Comparison of ENCODE assay signal across 8 mouse cellular contexts in genomic region chr4:82447061-82447671, GRCm38 (mm10).
DNase-seq lines count a peak whose midpoint lies in the region; ATAC-seq lines count a peak whose summit lies in the region.

No protein-coding gene starts in this region.

- no peak overlapping the region for H3K4me3 ChIP-seq in hindbrain, embryonic 13.5 days

- ATAC-seq in hindbrain, embryonic 13.5 days (ENCODE audit: low FRiP score) = peak; percentile 78
- no peak for ATAC-seq in erythroid progenitor cell, adult 5-6 weeks (replicated peaks; ENCODE audit: low FRiP score, poor library complexity, severe bottlenecking)

- H3K27ac ChIP-seq in hindbrain, embryonic 13.5 days = peak overlapping the region; percentile 50

- H3K4me1 ChIP-seq in hindbrain, embryonic 13.5 days (replicated peaks) = peaks cover 45% of the 10 kb centered on the region

- 12% methylated on average over 8 of the region's 8 CpGs for WGBS in hindbrain, embryonic 13.5 days

- no peak overlapping the region for H3K9ac ChIP-seq in hindbrain, embryonic 13.5 days

- peak; percentile 98 for DNase-seq in Muller cell, postnatal 12 days (ENCODE audit: inconsistent ontology term)
- DNase-seq in cerebellum, adult 11-12 months = peak; percentile 92
- peak; percentile 25 to 53 for DNase-seq in frontal cortex, postnatal 25 days (ENCODE audit: low spot score in 2 of 2)
- DNase-seq in layer of hippocampus, postnatal 10 days (ENCODE audit: low spot score in 2 of 2) = peak; percentile 82 to 86
- peak; percentile 95 for DNase-seq in lung, postnatal 36 days
- peak; percentile 63 for DNase-seq in testis, postnatal 10 days (ENCODE audit: low spot score)

- H3K27me3 ChIP-seq in hindbrain, embryonic 13.5 days = no peaks in the 10 kb centered on the region

- no peak overlapping the region for H3K4me2 ChIP-seq in hindbrain, embryonic 13.5 days

- H3K36me3 ChIP-seq in hindbrain, embryonic 13.5 days = no peaks in the 10 kb centered on the region

- H3K9me3 ChIP-seq in hindbrain, embryonic 13.5 days = no peaks in the 10 kb centered on the region

Comparison
In these comparisons a context has a peak if more than half of its experiments do, and no peak if none do; other contexts are left out.
1. DNase-seq: peak in every context shown above with its lines; median percentile 98 in Muller cell, postnatal 12 days; 95 in lung, postnatal 36 days; 92 in cerebellum, adult 11-12 months; 84 in layer of hippocampus, postnatal 10 days; 63 in testis, postnatal 10 days; 39 in frontal cortex, postnatal 25 days.